Mouse (Mus musculus) retina, postnatal 1 day (tissue): ENCODE measurements around the gene Gm8265.
"Not testable (repeated sequence)": the region's sequence is repeated elsewhere in the genome, so short reads cannot be mapped to it uniquely, and the experiment has no call there.

ENCODE experiments used
- DNase-seq: peaks from one replicate; pipeline ENCODE4 v3.0.0-alpha.2; 2012

Gm8265 gene

DNA sequence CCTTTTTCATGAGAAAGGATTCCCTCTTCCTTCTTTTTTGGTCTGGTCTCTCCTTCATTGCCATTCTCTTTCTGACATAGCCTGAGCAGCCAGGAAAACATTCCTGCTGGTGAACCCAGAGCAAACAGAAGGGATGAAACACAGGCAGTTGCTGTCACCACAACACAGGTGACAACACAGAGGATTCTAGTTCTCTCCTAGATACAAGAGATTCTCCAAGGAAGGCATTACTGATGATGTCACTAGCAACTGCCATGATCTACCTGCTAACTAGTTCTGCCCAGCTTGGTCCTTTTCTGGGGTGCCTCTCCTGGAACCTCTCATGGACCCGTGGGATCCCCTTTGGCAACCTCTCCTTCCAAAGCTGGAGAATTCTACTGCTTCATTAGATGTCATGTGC lies at the start of gene Gm8265:
TSS of gene Gm8265 (minus strand) at position 101 of the 400 bp plus-strand sequence.
- DNase-seq, result not testable (repeated sequence)
